Mouse (Mus musculus): ENCODE measurements around the gene Slc25a38.

GRCm38 (mm10) chr9:120099304-120099703 lies 10.9 kb upstream of the Slc25a38 start:
- TF ChIP-seq CTCF (conservative IDR thresholded peaks at IDR 0.05; ENCODE audit: low read length) = no peak
- no peak for TF ChIP-seq POU5F1 (IDR thresholded peaks at IDR 0.05; ENCODE audit: borderline replicate concordance, low read length)
- TF ChIP-seq NANOG (IDR thresholded peaks at IDR 0.05; ENCODE audit: borderline replicate concordance, low read length) = no peak
